Mouse (Mus musculus) limb, embryonic 13.5 days (tissue): Measurements from ENCODE around the gene Med14. TPM values are rescaled to one million over a fixed set of nuclear protein-coding genes. Genes with fewer than 3 reads are reported as not detected.

Experiments
- ATAC-seq: fragments of 200-750 bp; cut with Nextera tagmentation; 2 replicates; pipeline ENCODE4 v1.8.0; 2017; ENCODE audit warnings: low read depth, moderate number of reproducible peaks, moderate TSS enrichment; ENCODE audit not compliant: low FRiP score
- H3K27ac ChIP-seq: fragments of 300-500 bp; sonication (generic); 2 replicates; pipeline ENCODE4 v1.5.1; 2015; ENCODE audit warnings: inconsistent platforms, mild to moderate bottlenecking, moderate library complexity
- H3K27me3 ChIP-seq: fragments of 300-500 bp; sonication (generic); 2 replicates; pipeline ENCODE4 v1.6.1; 2015; ENCODE audit warnings: mild to moderate bottlenecking, inconsistent platforms
- H3K36me3 ChIP-seq: fragments of 300-500 bp; sonication (generic); 2 replicates; pipeline ENCODE4 v1.6.1; 2015; ENCODE audit warnings: inconsistent platforms, mild to moderate bottlenecking, moderate library complexity
- H3K4me1 ChIP-seq: fragments of 300-500 bp; sonication (generic); 2 replicates; pipeline ENCODE4 v1.6.1; 2015; ENCODE audit warnings: inconsistent platforms
- H3K4me2 ChIP-seq: fragments of 300-500 bp; sonication (generic); replicated peaks from 2 replicates; pipeline ENCODE4 v1.6.1; 2015; ENCODE audit warnings: inconsistent platforms, mild to moderate bottlenecking, moderate library complexity
- H3K4me3 ChIP-seq: fragments of 300-500 bp; sonication (generic); 2 replicates; pipeline ENCODE4 v1.5.1; 2015; ENCODE audit warnings: moderate library complexity, mild to moderate bottlenecking, inconsistent platforms
- H3K9ac ChIP-seq: fragments of 300-500 bp; sonication (generic); 2 replicates; pipeline ENCODE4 v1.6.1; 2015; ENCODE audit warnings: mild to moderate bottlenecking, inconsistent platforms
- H3K9me3 ChIP-seq: fragments of 300-500 bp; sonication (generic); 2 replicates; pipeline ENCODE4 v1.6.1; 2016; ENCODE audit warnings: inconsistent platforms
- WGBS: fragments of 180-500 bp; shearing (Covaris S2); methylation state at CpG from one replicate; pipeline ENCODE4 v1.1.7; 2015; 5-methylcytosine and 5-hydroxymethylcytosine counted together
- polyA plus RNA-seq: library from polyadenylated mRNA; unstranded; fragments of >200 nt; fragmentation: Nextera tagmentation; extraction: Ambion mirVana; gene quantifications from 2 replicates; pipeline ENCODE4 v1.2.1, GENCODE M21; 2015

Med14 gene
- polyA plus RNA-seq, 1 experiment from 2014 or later, result 12.5 TPM

- H3K4me1 ChIP-seq, result 0 out of 2 replicates have a peak, but pooled peaks cover 4% of the 10 kb centered on the region
- peak overlapping the region; percentile 62 for H3K4me3 ChIP-seq
- no peak for ATAC-seq
- H3K4me2 ChIP-seq, result peak overlapping the region; percentile 64
- no peak overlapping the region for H3K27ac ChIP-seq
- peaks cover 17% of the 10 kb centered on the region for H3K27me3 ChIP-seq
- H3K9ac ChIP-seq, result peak overlapping the region; percentile 83
- no peaks in the 10 kb centered on the region for H3K36me3 ChIP-seq
- WGBS, result 20% methylated on average over 8 of the region's 8 CpGs
- no peaks in the 10 kb centered on the region for H3K9me3 ChIP-seq
Measured at GRCm38 (mm10) chrX:12760501-12760900, 1.4 kb downstream of the Med14 start.

GRCm38 (mm10) chrX:12759625-12760024 is 2.2 kb downstream of the Med14 start:
- H3K4me3 ChIP-seq, result peak overlapping the region; percentile 62

DNA sequence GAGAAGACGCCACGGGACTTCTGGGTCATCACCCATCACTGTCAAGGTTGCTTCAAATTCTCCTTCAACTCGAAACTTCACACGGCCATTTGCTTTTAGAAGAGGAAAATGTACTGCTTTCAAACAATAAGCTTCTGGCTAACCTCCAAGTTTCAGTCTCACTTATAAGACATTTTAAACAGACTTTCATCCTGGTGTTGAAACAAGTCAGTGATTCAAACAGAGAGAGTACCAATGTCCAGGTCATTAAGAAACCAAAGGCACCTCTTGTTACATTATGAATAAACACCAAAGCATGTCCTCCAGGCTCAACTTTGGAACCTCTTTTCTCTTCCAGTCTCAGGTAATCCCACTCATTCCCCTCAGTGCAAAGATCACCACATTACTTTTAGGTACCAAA is 14.0 kb downstream of the Med14 start:
- ATAC-seq, result no peak
- Histone ChIP-seq H3K4me1 (no peaks in the 10 kb centered on the region), H3K27me3 (no peaks in the 10 kb centered on the region), H3K9me3 (no peaks in the 10 kb centered on the region), H3K9ac (no peak overlapping the region), H3K4me3 (no peak overlapping the region), H3K36me3 (peaks cover 10% of the 10 kb centered on the region), H3K27ac (no peak overlapping the region), H3K4me2 (no peak overlapping the region)
- WGBS, result 86% methylated on average over 4 of the region's 4 CpGs

More at GRCm38 (mm10) chrX:12759625-12760024, 2.2 kb downstream of the Med14 start:
- no peak overlapping the region for H3K27ac ChIP-seq
- WGBS, result 43% methylated on average over 5 of the region's 5 CpGs
- no peak for ATAC-seq
- peak overlapping the region; percentile 64 for H3K4me2 ChIP-seq
- H3K27me3 ChIP-seq, result peaks cover 17% of the 10 kb centered on the region
- H3K9ac ChIP-seq, result no peak overlapping the region
- no peaks in the 10 kb centered on the region for H3K9me3 ChIP-seq
- H3K4me1 ChIP-seq, result 0 out of 2 replicates have a peak, but pooled peaks cover 4% of the 10 kb centered on the region
- H3K36me3 ChIP-seq, result no peaks in the 10 kb centered on the region

GRCm38 (mm10) chrX:12746729-12747128 is 15.1 kb downstream of the Med14 start:
- no peak for ATAC-seq

GRCm38 (mm10) chrX:12740396-12740795 is 21.5 kb downstream of the Med14 start:
- ATAC-seq, result no peak

More at GRCm38 (mm10) chrX:12746729-12747128, 15.1 kb downstream of the Med14 start:
- H3K36me3 ChIP-seq, result peaks cover 10% of the 10 kb centered on the region
- H3K4me2 ChIP-seq, result no peak overlapping the region
- no peaks in the 10 kb centered on the region for H3K4me1 ChIP-seq
- no peak overlapping the region for H3K4me3 ChIP-seq
- H3K27me3 ChIP-seq, result no peaks in the 10 kb centered on the region
- no peaks in the 10 kb centered on the region for H3K9me3 ChIP-seq
- H3K9ac ChIP-seq, result no peak overlapping the region
- WGBS, result 94% methylated on average over 3 of the region's 3 CpGs
- H3K27ac ChIP-seq, result no peak overlapping the region

DNA sequence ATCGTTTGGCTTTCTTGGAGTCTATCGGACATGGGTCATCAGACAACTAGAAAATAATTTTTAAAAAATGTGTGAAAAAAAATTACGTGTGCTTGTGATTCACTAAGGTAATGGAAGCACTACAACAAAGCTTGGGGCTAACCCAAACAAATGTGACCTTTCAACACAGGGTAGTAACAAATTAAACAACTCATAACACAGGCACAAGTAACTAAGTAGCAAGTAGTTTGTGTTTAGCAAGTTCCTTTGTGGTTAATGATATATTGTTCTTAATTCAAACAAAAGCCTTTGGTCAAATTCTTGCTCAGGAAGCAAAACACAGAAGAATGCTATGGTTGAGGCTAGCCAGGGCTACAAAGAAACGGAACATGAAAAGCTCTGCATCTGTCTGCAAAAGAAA is 45.8 kb downstream of the Med14 start:
- Histone ChIP-seq H3K36me3 (peaks cover 23% of the 10 kb centered on the region), H3K27me3 (no peaks in the 10 kb centered on the region), H3K9ac (no peak overlapping the region), H3K4me3 (no peak overlapping the region), H3K9me3 (no peaks in the 10 kb centered on the region), H3K4me2 (no peak overlapping the region), H3K27ac (no peak overlapping the region), H3K4me1 (no peaks in the 10 kb centered on the region)
- no peak for ATAC-seq
- WGBS, result 89% methylated on average over 4 of the region's 4 CpGs

More at GRCm38 (mm10) chrX:12740396-12740795, 21.5 kb downstream of the Med14 start:
- no peaks in the 10 kb centered on the region for H3K9me3 ChIP-seq
- H3K4me1 ChIP-seq, result no peaks in the 10 kb centered on the region
- H3K27ac ChIP-seq, result no peak overlapping the region
- peaks cover 13% of the 10 kb centered on the region for H3K36me3 ChIP-seq
- no peak overlapping the region for H3K4me2 ChIP-seq
- H3K4me3 ChIP-seq, result no peak overlapping the region
- H3K9ac ChIP-seq, result no peak overlapping the region
- H3K27me3 ChIP-seq, result no peaks in the 10 kb centered on the region

GRCm38 (mm10) chrX:12713796-12714195 is 48.1 kb downstream of the Med14 start:
- Histone ChIP-seq H3K27me3 (no peaks in the 10 kb centered on the region), H3K4me1 (no peaks in the 10 kb centered on the region), H3K27ac (no peak overlapping the region), H3K4me2 (no peak overlapping the region), H3K9me3 (no peaks in the 10 kb centered on the region), H3K9ac (no peak overlapping the region), H3K36me3 (peaks cover 23% of the 10 kb centered on the region), H3K4me3 (no peak overlapping the region)
- ATAC-seq, result no peak
- 94% methylated on average over 7 of the region's 7 CpGs for WGBS

GRCm38 (mm10) chrX:12686910-12687309 is 75.0 kb downstream of the Med14 start:
- no peak overlapping the region for H3K9ac ChIP-seq
- H3K27me3 ChIP-seq, result no peaks in the 10 kb centered on the region
- no peak overlapping the region for H3K27ac ChIP-seq
- no peak overlapping the region for H3K4me3 ChIP-seq
- no peaks in the 10 kb centered on the region for H3K4me1 ChIP-seq
- no peak for ATAC-seq
- no peaks in the 10 kb centered on the region for H3K9me3 ChIP-seq
- H3K4me2 ChIP-seq, result no peak overlapping the region
- H3K36me3 ChIP-seq, result peaks cover 19% of the 10 kb centered on the region
- WGBS, result 69% methylated on average over 8 of the region's 8 CpGs

- Histone ChIP-seq H3K27me3 (no peaks in the 10 kb centered on the region), H3K4me3 (no peak overlapping the region), H3K9me3 (no peaks in the 10 kb centered on the region), H3K36me3 (peaks cover 19% of the 10 kb centered on the region), H3K4me1 (no peaks in the 10 kb centered on the region), H3K9ac (no peak overlapping the region), H3K4me2 (no peak overlapping the region), H3K27ac (no peak overlapping the region)
- ATAC-seq, result no peak
Measured at GRCm38 (mm10) chrX:12686071-12686470, 75.8 kb downstream of the Med14 start.

DNA sequence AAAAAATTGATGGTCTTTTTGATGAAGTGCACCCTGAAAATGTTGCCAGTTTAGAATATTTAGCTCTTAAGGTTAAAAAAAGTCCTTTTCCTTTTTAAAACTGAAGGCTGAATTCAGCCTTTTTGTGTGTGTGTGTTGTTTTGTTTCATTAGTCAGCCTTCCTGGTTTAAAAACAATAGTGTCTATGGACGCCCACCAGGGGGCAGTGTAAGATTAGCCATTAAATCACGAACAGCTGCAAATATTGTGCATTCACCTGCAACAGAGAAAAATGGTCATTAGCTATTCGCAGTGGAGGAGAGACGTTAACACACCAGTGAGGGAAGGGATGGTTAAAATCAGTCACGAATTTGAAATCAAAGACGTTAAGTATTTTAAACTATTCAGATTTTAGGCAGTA is 84.5 kb downstream of the Med14 start:
- Histone ChIP-seq H3K9me3 (no peaks in the 10 kb centered on the region), H3K4me1 (peaks cover 2% of the 10 kb centered on the region; the same call in 1 of the 2 replicates), H3K36me3 (peaks cover 11% of the 10 kb centered on the region; the same call in 1 of the 2 replicates), H3K4me2 (no peak overlapping the region), H3K27me3 (peaks cover 10% of the 10 kb centered on the region; the same call in 1 of the 2 replicates), H3K4me3 (no peak overlapping the region), H3K9ac (no peak overlapping the region), H3K27ac (no peak overlapping the region)
- 25% methylated on average over 6 of the region's 6 CpGs for WGBS
- ATAC-seq, result no peak

GRCm38 (mm10) chrX:12673054-12673775 is 88.7 kb downstream of the Med14 start, which contains the start of gene 1810030O07Rik:
TSS of gene 1810030O07Rik (minus strand) at chrX:12673668.
- H3K4me2 ChIP-seq, result peak within 1 kb of the TSS; percentile 64
- H3K9ac ChIP-seq, result peak within 1 kb of the TSS; percentile 78
- 8% methylated on average over 42 of the region's 42 CpGs for WGBS
- H3K27me3 ChIP-seq, result peaks cover 10% of the 10 kb centered on the region; the same call in 1 of the 2 replicates
- ATAC-seq, result peak; percentile 99
- H3K27ac ChIP-seq, result peak within 1 kb of the TSS; percentile 83
- peak within 1 kb of the TSS; percentile 67 for H3K4me3 ChIP-seq
- no peaks in the 10 kb centered on the region for H3K9me3 ChIP-seq
- peaks cover 12% of the 10 kb centered on the region for H3K36me3 ChIP-seq
- peaks cover 2% of the 10 kb centered on the region; the same call in 1 of the 2 replicates for H3K4me1 ChIP-seq

DNA sequence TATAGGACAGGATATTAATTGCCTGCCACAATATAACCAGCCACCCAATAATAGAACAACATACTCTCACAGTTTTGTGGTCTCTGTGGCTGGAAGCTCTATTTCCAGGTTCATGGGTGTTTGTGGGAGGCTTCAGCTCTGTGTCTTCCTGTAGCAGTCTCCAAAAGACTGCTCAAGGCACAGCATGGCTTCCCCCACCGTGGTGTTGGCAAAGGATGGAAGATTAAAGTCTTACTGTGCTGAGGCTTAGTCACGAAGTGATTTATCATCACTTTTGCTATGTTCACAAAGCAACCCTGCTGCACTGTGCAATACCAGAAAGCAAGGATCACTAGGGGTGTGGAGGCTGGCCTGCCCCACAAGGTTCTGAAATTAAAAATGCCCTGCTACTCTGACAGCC is 108.0 kb downstream of the Med14 start:
- no peak for ATAC-seq

More for the DNA sequence above, 108.0 kb downstream of the Med14 start:
- 71% methylated on average over 2 of the region's 2 CpGs for WGBS
- Histone ChIP-seq H3K4me1 (no peaks in the 10 kb centered on the region), H3K9me3 (no peaks in the 10 kb centered on the region), H3K36me3 (peaks cover 36% of the 10 kb centered on the region), H3K9ac (no peak overlapping the region), H3K4me3 (no peak overlapping the region), H3K27ac (no peak overlapping the region), H3K4me2 (no peak overlapping the region), H3K27me3 (no peaks in the 10 kb centered on the region)
